Mouse (Mus musculus): Measurements from ENCODE around the gene Mmp24. TPM values are rescaled to one million over a fixed set of nuclear protein-coding genes. Genes with fewer than 3 reads are reported as not detected.
A peak's percentile ranks its signal among the peaks of the same experiment; 100 is the strongest.
"Not testable (repeated sequence)": the region's sequence is repeated elsewhere in the genome, so short reads cannot be mapped to it uniquely, and the experiment has no call there.

Gene Mmp24
- polyA plus RNA-seq, 1 experiment from 2014 or later: 0.30 TPM

DNA sequence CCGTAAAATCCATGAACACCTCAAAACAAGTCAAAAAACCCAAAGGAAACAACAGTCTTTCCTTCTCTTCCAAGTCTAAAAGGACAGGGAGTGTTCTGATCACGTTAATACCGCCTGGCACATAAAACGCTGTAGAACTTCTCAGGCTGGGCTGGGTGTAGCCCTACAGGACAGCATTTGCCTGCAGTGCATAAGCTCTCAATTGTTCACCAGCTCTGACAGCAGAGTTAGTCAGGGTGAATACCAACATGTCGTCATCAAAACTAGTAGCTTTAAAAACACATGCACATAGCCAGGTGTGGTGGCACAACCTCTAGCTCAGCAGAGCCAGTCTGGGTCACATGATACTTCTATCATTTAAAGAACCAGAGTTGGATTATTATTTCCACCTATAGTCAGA, 45.6 kb downstream of the Mmp24 start:
- Histone ChIP-seq H3K27me3 (replicated peaks; ENCODE audit: low read depth, poor library complexity, severe bottlenecking) (0 out of 2 replicates have a peak, but pooled peaks cover 8% of the 10 kb centered on the region), H3K36me3 (replicated peaks) (peaks cover 48% of the 10 kb centered on the region), H3K4me3 (no peak overlapping the region), H3K9me3 (no peaks in the 10 kb centered on the region), H3K4me1 (peaks cover 39% of the 10 kb centered on the region), H3K27ac (replicated peaks) (no peak overlapping the region)
- no peak for DNase-seq (ENCODE audit: low spot score)
- 90% methylated on average over 5 of the region's 5 CpGs for WGBS

DNA sequence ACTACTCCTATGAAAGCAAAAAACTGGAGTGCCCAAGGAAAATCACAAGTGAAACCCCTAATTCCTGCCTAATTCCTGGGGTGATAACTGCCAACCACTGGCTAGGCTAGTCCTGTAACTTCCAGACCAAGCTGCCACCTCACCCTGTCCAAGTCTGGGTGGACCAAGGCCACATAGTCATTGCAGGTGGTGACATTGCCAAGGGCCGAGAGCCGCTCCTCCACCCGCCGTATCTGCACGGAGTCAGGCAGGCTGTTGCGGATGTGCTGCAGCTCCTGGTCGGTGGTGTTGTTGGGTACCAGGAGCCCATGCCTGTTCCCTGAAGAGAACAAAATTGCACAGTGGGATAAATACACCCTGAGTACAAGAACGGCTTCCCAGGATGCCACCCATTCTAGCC, 48.6 kb downstream of the Mmp24 start:
- no peaks in the 10 kb centered on the region for H3K9me3 ChIP-seq
- WGBS: 93% methylated on average over 8 of the region's 8 CpGs
- H3K27me3 ChIP-seq (replicated peaks; ENCODE audit: low read depth, poor library complexity, severe bottlenecking): no peaks in the 10 kb centered on the region
- H3K4me3 ChIP-seq: no peak overlapping the region
- DNase-seq (ENCODE audit: low spot score): no peak
- peaks cover 48% of the 10 kb centered on the region for H3K36me3 ChIP-seq (replicated peaks)
- no peak overlapping the region for H3K27ac ChIP-seq (replicated peaks)
- H3K4me1 ChIP-seq: peaks cover 40% of the 10 kb centered on the region

DNA sequence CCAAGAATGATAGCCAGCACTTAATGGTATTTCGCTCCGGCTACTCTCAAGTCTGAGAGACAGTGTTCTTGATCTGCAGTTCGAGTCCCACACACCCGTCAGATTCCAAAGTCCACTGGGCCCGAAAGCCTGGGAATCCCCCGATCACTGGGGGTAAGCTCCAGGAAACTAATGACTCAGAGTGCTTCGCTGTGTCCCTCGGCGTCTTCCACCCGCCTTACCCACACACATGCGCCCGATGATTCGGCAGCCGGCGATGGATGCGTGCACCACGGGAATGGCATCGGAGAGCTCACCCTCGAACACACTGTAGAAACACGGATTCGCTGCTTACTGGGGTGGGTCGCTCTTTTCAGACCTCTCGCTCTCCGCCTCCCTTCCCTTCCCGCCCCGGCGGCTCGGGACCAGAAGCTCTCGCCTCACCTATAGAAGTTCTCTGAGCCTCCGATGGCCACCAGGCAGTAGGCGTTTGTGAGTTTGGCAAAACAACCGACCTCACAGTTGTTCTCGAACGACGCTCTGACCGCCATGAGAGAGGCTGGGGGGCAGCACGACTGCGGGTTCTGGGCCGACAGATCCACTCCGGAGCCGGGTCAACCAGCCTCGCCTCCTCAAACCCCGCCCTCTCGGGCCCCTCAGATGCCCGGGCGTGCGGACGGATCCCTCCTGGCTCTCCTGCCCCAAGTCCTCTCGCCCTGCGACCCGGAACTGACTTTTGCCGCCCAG, 50.9 kb downstream of the Mmp24 start:
- Histone ChIP-seq H3K4me3 (peak overlapping the region; percentile 85), H3K36me3 (replicated peaks) (peaks cover 31% of the 10 kb centered on the region), H3K27me3 (replicated peaks; ENCODE audit: low read depth, poor library complexity, severe bottlenecking) (no peaks in the 10 kb centered on the region), H3K27ac (replicated peaks) (peak overlapping the region; percentile 86), H3K4me1 (peaks cover 26% of the 10 kb centered on the region), H3K9me3 (no peaks in the 10 kb centered on the region)
- DNase-seq (ENCODE audit: low spot score): peak; percentile 37
- 3% methylated on average over 52 of the region's 52 CpGs for WGBS

DNA sequence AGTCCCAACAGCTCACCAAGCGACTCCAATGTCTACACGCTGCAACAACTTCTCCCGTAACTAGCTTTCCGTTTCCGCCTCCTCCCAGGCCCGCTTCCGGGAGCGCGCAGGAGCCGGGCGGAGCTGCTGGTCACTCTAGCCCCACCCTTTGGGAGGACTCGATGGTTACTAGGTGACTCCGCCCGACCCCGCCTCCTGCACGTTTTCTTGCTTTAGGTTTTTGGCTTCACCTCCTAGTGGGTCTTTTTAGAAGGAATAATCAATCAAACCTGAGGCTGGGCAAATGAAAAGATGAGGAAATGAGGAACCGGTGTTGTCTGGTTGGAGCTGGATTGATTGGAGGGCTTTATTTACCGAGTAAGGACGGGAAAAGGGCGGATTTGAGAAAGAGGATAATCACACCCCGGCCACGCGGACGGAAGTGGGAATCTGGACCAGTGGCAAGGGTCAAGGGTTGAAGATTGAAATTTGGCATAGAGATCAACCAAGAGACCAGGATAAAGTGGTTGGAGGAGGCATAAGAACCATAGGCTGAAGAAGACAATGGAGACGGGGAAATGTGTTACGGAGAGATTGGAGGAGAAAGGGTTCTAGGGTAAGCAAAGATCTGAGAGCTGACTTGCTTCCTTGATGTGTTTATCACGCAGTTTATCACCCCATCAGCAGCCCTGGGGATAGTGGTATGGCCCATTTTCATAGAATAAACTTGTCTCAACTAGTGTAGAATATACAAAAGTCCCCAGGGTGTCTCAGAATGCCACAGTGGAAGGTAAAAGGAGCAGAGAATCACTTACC, 51.7 kb downstream of the Mmp24 start, which contains the start of gene Eif6:
Gene Eif6 (minus strand): TSS at position 296 of the 795 bp plus-strand sequence.
- peak; percentile 94 for DNase-seq (ENCODE audit: low spot score)
- H3K4me1 ChIP-seq: peaks cover 26% of the 10 kb centered on the region
- H3K4me3 ChIP-seq: peak within 1 kb of the TSS; percentile 85
- peak within 1 kb of the TSS; percentile 86 for H3K27ac ChIP-seq (replicated peaks)
- H3K27me3 ChIP-seq (replicated peaks; ENCODE audit: low read depth, poor library complexity, severe bottlenecking): no peaks in the 10 kb centered on the region
- peaks cover 24% of the 10 kb centered on the region for H3K36me3 ChIP-seq (replicated peaks)
- WGBS: 4% methylated on average over 27 of the region's 27 CpGs
- no peaks in the 10 kb centered on the region for H3K9me3 ChIP-seq

DNA sequence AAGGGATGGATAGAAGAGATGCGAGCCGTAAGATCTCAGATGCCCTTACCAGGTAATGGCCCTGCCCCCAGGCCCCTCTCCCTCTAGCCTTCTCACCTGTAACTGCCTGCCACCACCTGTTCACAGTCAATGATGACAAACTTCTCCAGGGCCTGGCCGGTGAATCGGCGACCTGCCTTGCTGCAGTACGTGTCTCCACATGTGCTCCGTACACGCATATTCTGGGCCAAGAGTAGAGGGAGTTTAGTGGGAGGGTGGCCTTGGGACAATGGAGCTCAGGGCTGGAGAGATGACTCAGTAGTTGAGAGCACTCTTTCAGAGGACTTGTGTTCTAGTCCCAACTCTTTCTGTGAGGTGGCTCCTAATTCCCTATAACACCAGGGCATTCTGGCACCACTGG, 55.7 kb downstream of the Mmp24 start:
- Histone ChIP-seq H3K4me1 (peaks cover 23% of the 10 kb centered on the region), H3K9me3 (no peaks in the 10 kb centered on the region), H3K36me3 (replicated peaks) (no peaks in the 10 kb centered on the region), H3K27me3 (replicated peaks; ENCODE audit: low read depth, poor library complexity, severe bottlenecking) (peaks cover 10% of the 10 kb centered on the region; the same call in 1 of the 2 replicates), H3K4me3 (no peak overlapping the region), H3K27ac (replicated peaks) (no peak overlapping the region)
- DNase-seq (ENCODE audit: low spot score): no peak
- WGBS: 90% methylated on average over 8 of the region's 8 CpGs

DNA sequence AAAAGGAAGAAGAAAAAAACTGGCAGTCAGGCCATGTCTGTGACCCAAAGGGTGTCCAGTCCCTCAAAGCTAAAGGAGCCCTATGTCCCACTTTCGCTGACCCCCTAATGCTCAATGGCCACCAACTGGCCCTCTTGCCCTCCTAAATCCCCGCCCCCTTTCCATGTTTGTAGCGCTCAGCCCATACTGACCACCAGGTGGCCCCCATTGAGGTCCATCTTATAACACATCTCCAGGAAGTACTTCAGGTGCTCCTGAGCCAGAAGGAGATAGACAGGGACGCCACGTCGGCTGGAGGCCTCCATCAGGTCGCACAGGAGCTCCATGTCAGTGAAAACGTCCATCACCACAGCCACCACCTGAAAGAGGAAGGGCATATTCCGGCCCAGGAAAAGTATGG, 56.2 kb downstream of the Mmp24 start:
- H3K27me3 ChIP-seq (replicated peaks; ENCODE audit: low read depth, poor library complexity, severe bottlenecking): peaks cover 10% of the 10 kb centered on the region; the same call in 1 of the 2 replicates
- peaks cover 21% of the 10 kb centered on the region for H3K4me1 ChIP-seq

DNA sequence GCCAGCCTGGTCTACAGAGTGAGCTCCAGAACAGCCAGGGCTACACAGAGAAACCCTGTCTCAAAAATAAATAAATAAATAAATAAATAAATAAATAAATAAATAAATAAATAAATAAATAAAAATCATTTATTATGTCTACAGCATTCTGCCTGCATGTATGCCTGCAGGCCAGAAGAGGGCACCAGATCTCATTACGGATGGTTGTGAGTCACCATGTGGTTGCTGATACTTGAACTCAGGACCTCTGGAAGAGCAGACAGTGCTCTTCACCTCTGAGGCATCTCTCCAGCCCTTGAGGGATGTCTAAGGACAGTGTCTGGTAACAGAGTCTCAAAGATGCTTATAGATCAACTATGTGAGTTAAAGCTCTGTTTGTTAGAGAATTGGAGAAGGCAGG, 56.9 kb downstream of the Mmp24 start:
- not testable (repeated sequence) for DNase-seq (ENCODE audit: low spot score); H3K9me3 ChIP-seq; H3K36me3 ChIP-seq (replicated peaks); H3K27ac ChIP-seq (replicated peaks); H3K4me3 ChIP-seq
- Histone ChIP-seq H3K27me3 (replicated peaks; ENCODE audit: low read depth, poor library complexity, severe bottlenecking) (peaks cover 10% of the 10 kb centered on the region; the same call in 1 of the 2 replicates), H3K4me1 (peaks cover 16% of the 10 kb centered on the region)
- WGBS: 64% methylated on average over 1 of the region's 1 CpGs

More for the DNA sequence above, 56.2 kb downstream of the Mmp24 start:
- no peak overlapping the region for H3K4me3 ChIP-seq
- H3K9me3 ChIP-seq: no peaks in the 10 kb centered on the region
- 67% methylated on average over 9 of the region's 9 CpGs for WGBS
- DNase-seq (ENCODE audit: low spot score): peak; percentile 40
- H3K36me3 ChIP-seq (replicated peaks): no peaks in the 10 kb centered on the region
- no peak overlapping the region for H3K27ac ChIP-seq (replicated peaks)

DNA sequence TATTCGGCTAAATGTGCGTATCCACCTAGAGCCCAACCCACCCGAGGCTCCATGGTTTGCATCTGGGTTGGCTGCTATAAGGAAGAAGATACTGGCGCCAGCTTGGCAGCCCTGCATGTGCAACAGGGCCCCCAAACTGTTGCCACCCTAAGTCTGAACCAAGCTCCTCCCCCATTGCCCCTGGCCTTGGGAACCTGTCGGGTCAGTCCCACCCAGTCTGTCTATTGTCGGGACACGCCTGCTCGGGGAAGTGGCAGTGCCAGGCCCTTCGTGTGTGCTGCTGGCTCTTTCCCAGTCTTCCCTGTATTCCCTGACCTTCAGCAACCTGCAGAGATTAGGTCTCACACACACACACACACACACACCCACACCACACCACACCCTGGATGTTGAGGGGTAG, 59.6 kb downstream of the Mmp24 start, which contains the start of gene Fam83c:
Gene Fam83c (minus strand): TSS at position 123 of the 400 bp plus-strand sequence.
- peaks cover 7% of the 10 kb centered on the region; the same call in 1 of the 2 replicates for H3K4me1 ChIP-seq
- no peaks in the 10 kb centered on the region for H3K9me3 ChIP-seq
- no peak within 1 kb of the TSS for H3K4me3 ChIP-seq
- DNase-seq (ENCODE audit: low spot score): no peak
- WGBS: 62% methylated on average over 9 of the region's 9 CpGs
- H3K27me3 ChIP-seq (replicated peaks; ENCODE audit: low read depth, poor library complexity, severe bottlenecking): peaks cover 14% of the 10 kb centered on the region; the same call in 1 of the 2 replicates
- H3K36me3 ChIP-seq (replicated peaks): no peaks in the 10 kb centered on the region
- H3K27ac ChIP-seq (replicated peaks): no peak within 1 kb of the TSS

DNA sequence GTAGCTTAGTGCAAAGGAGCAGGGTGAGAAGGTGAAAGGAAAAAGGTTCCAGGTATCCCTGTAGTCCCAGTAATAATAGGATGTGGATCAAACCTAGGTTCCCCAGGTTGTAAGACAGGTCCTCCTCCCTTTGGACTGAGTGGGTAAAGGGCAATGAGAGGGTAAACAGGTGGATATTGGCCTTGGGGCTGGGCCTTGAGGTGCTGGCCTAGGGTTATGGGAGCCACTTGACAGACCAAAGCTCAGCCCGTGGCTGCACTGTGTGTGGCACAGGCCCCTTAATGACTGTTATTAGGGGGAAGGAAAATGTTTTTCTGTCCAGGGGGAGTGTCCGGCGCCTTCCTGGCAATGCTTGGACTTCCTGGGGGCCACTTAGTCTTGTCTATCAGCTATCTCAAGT, 62.8 kb downstream of the Mmp24 start:
- DNase-seq (ENCODE audit: low spot score): no peak
- H3K4me3 ChIP-seq: no peak overlapping the region

DNA sequence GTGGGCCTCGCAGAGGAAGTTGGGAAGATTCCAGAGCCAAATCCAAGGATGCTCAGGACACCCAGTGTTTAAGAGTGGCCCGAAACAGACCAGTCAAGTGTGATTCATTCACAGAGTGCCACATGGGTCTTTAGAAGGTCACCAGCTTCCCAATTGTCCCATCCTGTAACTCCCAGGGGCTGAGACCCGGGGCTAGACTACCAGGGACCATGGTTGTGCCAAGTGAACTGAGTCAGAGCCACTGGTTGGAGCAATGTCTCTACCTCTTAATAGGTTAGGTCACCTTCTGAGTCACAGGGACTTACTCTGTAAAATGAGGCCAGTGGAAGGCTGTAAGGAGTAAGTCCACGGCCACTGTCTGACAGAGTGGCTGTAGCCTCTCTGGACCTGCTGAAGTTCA, 63.8 kb downstream of the Mmp24 start:
- DNase-seq (ENCODE audit: low spot score): no peak
- H3K4me1 ChIP-seq: no peaks in the 10 kb centered on the region
- H3K9me3 ChIP-seq: no peaks in the 10 kb centered on the region
- no peaks in the 10 kb centered on the region for H3K36me3 ChIP-seq (replicated peaks)
- whole genome bisulfite sequencing: 88% methylated on average over 4 of the region's 4 CpGs
- H3K27ac ChIP-seq (replicated peaks): no peak overlapping the region
- no peak overlapping the region for H3K4me3 ChIP-seq
- H3K27me3 ChIP-seq (replicated peaks; ENCODE audit: low read depth, poor library complexity, severe bottlenecking): peaks cover 14% of the 10 kb centered on the region; the same call in 1 of the 2 replicates

More for the DNA sequence above, 62.8 kb downstream of the Mmp24 start:
- Histone ChIP-seq H3K9me3 (no peaks in the 10 kb centered on the region), H3K27ac (replicated peaks) (no peak overlapping the region), H3K27me3 (replicated peaks; ENCODE audit: low read depth, poor library complexity, severe bottlenecking) (peaks cover 14% of the 10 kb centered on the region; the same call in 1 of the 2 replicates), H3K4me1 (peaks cover 3% of the 10 kb centered on the region; the same call in 1 of the 2 replicates), H3K36me3 (replicated peaks) (no peaks in the 10 kb centered on the region)
- 73% methylated on average over 3 of the region's 3 CpGs for WGBS

DNA sequence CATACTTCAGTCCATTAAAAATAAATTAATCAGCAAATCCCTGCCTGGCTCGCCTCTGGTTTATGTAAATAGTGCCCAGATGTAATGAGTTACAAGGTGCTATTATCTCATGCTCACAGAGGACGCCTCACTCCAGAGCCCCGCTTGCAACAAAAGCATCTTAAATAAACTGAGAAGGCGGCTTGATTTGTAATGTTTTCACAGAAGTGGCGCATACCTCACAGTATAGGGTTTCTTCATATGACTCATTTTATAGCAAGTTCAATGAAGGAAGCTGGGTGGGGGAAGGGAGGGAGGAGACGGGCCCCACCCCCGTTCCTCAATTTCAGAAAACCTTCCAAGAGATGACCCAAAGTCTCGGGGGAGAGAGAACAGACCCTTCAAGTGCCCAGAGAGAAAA, 71.8 kb downstream of the Mmp24 start:
- no peak overlapping the region for H3K4me3 ChIP-seq
- no peak for DNase-seq (ENCODE audit: low spot score)
- H3K27ac ChIP-seq (replicated peaks): no peak overlapping the region
- H3K36me3 ChIP-seq (replicated peaks): peaks cover 69% of the 10 kb centered on the region
- H3K4me1 ChIP-seq: no peaks in the 10 kb centered on the region
- no peaks in the 10 kb centered on the region for H3K9me3 ChIP-seq
- WGBS: 87% methylated on average over 8 of the region's 8 CpGs
- no peaks in the 10 kb centered on the region for H3K27me3 ChIP-seq (replicated peaks; ENCODE audit: low read depth, poor library complexity, severe bottlenecking)

DNA sequence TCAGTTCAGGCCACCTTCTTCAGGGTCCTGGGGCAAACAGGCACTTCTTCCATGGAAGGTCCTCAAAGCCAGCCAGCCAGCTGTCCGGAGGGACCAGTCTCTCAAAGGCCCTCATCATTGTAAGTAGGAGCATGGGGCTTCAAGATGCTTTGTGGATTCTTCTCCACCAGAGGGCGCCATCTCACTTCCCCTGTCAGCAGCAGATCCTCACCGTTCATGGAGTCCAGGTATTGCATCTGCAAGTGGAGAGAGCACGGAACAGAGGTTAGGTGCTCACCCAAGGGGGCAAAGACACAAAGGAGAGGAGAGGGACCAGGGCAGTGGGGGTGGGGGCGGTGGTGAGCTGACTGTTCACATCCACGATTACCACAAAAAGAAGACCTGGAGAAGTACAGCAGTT, 73.1 kb downstream of the Mmp24 start:
- Histone ChIP-seq H3K4me3 (no peak overlapping the region), H3K36me3 (replicated peaks) (peaks cover 83% of the 10 kb centered on the region), H3K4me1 (no peaks in the 10 kb centered on the region), H3K27ac (replicated peaks) (no peak overlapping the region), H3K27me3 (replicated peaks; ENCODE audit: low read depth, poor library complexity, severe bottlenecking) (no peaks in the 10 kb centered on the region), H3K9me3 (no peaks in the 10 kb centered on the region)
- DNase-seq (ENCODE audit: low spot score): peak; percentile 82
- WGBS: 40% methylated on average over 6 of the region's 6 CpGs
